Mouse (Mus musculus) CD4-positive, CD25-positive, alpha-beta regulatory T cell, adult 2 months (primary cell): Measurements from ENCODE around the gene Vegfa.

Experiments
- DNase-seq: peaks from one replicate; pipeline ENCODE4 v3.0.0-alpha.2; 2012; ENCODE audit warnings: low read depth, low spot score

Gene Vegfa

GRCm38 (mm10) chr17:46032257-46032991 lies at the start of gene Vegfa:
TSS of gene Vegfa (minus strand) at chr17:46032369.
- peak; percentile 95 for DNase-seq

- no peak for DNase-seq
Observed at GRCm38 (mm10) chr17:46081657-46082056, 49.5 kb upstream of the Vegfa start.

GRCm38 (mm10) chr17:46081042-46081441 lies 48.9 kb upstream of the Vegfa start:
- DNase-seq: no peak

- no peak for DNase-seq
Observed at GRCm38 (mm10) chr17:46080388-46080787, 48.2 kb upstream of the Vegfa start.

- DNase-seq: peak; percentile 16
Observed at GRCm38 (mm10) chr17:46079037-46079436, 46.9 kb upstream of the Vegfa start.

- no peak for DNase-seq
Observed at GRCm38 (mm10) chr17:46077921-46078534, 45.9 kb upstream of the Vegfa start.

- no peak for DNase-seq
Observed at GRCm38 (mm10) chr17:46076260-46076551, 44.0 kb upstream of the Vegfa start.

GRCm38 (mm10) chr17:46075551-46076259 lies 43.5 kb upstream of the Vegfa start:
- DNase-seq: no peak

GRCm38 (mm10) chr17:46075116-46075485 lies 42.9 kb upstream of the Vegfa start:
- DNase-seq: peak; percentile 81

- DNase-seq: no peak
Observed at GRCm38 (mm10) chr17:46074398-46075115, 42.4 kb upstream of the Vegfa start.

- peak; percentile 92 for DNase-seq
Observed at GRCm38 (mm10) chr17:46073730-46074301, 41.6 kb upstream of the Vegfa start.

- DNase-seq: no peak
Observed at GRCm38 (mm10) chr17:46071531-46071930, 39.4 kb upstream of the Vegfa start.

- no peak for DNase-seq
Observed at GRCm38 (mm10) chr17:46070046-46070445, 37.9 kb upstream of the Vegfa start.

- no peak for DNase-seq
Observed at GRCm38 (mm10) chr17:46063974-46064312, 31.8 kb upstream of the Vegfa start.

GRCm38 (mm10) chr17:46063283-46063973 lies 31.3 kb upstream of the Vegfa start:
- no peak for DNase-seq

- DNase-seq: no peak
Observed at GRCm38 (mm10) chr17:46060253-46060652, 28.1 kb upstream of the Vegfa start.

GRCm38 (mm10) chr17:46059226-46059825 lies 27.2 kb upstream of the Vegfa start:
- no peak for DNase-seq

- no peak for DNase-seq
Observed at GRCm38 (mm10) chr17:46056288-46056687, 24.1 kb upstream of the Vegfa start.

GRCm38 (mm10) chr17:46055736-46056135 lies 23.6 kb upstream of the Vegfa start:
- DNase-seq: no peak

- no peak for DNase-seq
Observed at GRCm38 (mm10) chr17:46053291-46053842, 21.2 kb upstream of the Vegfa start.

GRCm38 (mm10) chr17:46052146-46052545 lies 20.0 kb upstream of the Vegfa start:
- DNase-seq: no peak
